Mouse (Mus musculus): ENCODE measurements around the gene Ddx25.

DNA sequence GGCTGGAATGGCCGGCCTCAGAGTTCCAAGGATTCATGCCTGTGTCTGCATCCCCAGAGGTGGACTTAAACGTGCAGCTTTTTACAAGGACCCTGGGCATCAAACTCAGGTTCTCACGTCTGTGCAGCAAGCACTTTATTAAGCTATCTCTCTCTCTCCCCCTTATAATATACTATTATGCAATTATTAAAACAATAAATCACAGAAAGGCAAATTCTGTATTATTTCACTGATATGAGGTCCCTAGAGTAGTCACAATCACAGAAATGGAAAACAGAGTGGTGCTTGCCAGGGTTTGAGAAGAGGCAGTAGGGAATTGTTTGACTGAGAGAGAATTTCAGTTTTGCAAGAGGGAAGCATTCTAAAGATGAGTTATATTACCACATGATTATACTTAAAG lies 29.2 kb downstream of the Ddx25 start:
- TF ChIP-seq CTCF (IDR thresholded peaks at IDR 0.05; ENCODE audit: low read depth, low read length) (no peak), POLR2A (IDR thresholded peaks at IDR 0.05; ENCODE audit: borderline replicate concordance, low read depth, low read length) (no peak)
